Mouse (Mus musculus) brown adipose tissue, adult 24 weeks (tissue): ENCODE data around the gene Yju2. TPM values are rescaled to one million over a fixed set of nuclear protein-coding genes. Genes with fewer than 3 reads are reported as not detected.

Source experiments
- H3K27ac ChIP-seq: fragments of 200-500 bp; replicated peaks from 2 replicates; pipeline ENCODE4 v1.5.1; 2012; ENCODE audit warnings: low read depth, mild to moderate bottlenecking, low read length
- H3K4me1 ChIP-seq: fragments of 200-500 bp; 2 replicates; pipeline ENCODE4 v1.6.1; 2012; ENCODE audit warnings: low read length, mixed read lengths; ENCODE audit not compliant: control insufficient read depth, insufficient read depth, insufficient read length
- H3K4me3 ChIP-seq: fragments of 200-500 bp; 2 replicates; pipeline ENCODE4 v1.5.1; 2012; ENCODE audit warnings: low read depth, mild to moderate bottlenecking, low read length, moderate library complexity; ENCODE audit not compliant: insufficient read depth
- polyA plus RNA-seq: library from polyadenylated mRNA; stranded (reverse); fragments of >200 nt; gene quantifications from 2 replicates; pipeline ENCODE4 v1.2.4, GENCODE M21; 2012; ENCODE audit not compliant: missing spikeins, insufficient read depth, insufficient read length

Gene Yju2
- polyA plus RNA-seq, 1 experiment: 4.6 TPM

DNA sequence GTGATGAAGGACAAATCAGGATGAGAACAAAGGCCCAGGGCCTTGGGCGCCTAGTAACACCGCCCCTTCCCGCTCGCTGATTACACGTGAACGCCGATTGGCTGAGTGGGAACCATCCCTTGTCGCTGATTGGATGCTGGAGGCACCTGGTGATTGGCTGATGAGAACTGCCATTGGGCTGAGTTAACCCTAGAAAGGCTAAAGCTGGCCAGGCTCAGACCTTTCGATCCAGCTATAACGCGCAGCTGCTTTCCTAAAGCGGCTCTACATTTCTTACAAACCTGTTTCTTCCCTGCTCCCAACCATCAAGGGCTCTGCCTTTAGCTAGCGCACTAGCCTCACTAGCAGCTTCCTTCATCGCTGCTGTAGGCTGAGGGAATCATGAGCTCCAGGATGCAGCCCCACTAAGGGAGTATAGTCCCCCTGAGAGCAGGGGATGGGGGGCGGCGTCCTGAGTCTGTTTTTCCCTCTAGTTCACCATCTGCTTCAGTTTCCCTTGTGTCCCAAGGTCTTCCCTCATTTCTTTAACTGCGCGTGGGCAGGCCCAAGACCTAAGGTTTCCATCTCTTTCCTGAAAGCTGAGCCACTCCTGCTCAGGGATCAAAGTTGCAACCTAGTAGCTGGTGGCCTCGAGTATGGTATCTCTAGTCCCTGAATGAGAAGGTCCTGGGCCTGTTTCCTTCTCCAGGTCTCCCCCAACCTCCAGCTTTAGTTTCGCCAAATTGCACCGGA lies 49.6 kb downstream of the Yju2 start:
- Histone ChIP-seq H3K4me3 (peak overlapping the region; percentile 83), H3K27ac (peak overlapping the region; percentile 15)

DNA sequence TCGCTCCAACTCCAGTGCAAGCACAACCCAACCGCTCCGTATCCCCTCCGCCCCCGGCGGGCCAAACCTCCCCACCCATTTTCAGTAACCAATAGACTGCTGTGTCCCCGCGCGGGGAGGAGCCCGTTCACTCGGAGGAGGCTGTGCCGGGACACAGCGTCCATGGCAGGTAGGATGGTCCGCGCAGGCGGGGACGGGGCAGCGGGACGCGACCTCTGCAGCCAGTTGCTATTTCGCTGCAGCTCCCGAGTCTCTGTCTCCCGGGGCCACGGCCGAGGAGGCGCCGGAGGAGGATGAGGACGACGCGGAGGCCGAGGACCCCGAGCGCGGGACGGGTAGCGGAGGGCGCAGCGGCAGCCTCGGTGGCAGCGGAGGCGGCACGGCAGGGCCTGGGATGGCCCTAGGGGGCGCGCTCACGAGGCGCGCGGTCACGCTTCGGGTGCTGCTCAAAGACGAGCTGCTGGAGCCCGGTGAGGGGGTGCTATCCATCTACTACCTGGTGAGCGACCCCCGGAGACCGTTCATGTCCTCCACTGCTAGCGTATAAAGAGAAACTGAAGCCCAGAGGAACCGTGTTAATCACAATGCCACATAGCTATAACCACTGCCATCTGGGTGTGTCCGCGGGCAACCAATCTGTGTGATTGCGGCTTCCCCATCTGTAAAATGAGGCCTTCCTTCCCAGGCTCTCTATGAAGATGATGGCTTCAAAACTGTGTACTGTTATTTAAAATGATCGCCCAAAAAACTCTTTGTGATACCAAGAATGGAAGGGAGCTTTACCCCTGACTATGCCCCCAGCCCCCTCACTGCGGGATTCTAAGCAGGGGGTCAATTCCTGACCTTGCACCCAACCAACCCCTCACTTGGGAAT lies 50.4 kb downstream of the Yju2 start:
- Histone ChIP-seq H3K4me3 (peak overlapping the region; percentile 83), H3K27ac (no peak overlapping the region), H3K4me1 (0 out of 2 replicates have a peak, but pooled peaks cover 3% of the 10 kb centered on the region)

More for the DNA sequence above, 49.6 kb downstream of the Yju2 start:
- 0 out of 2 replicates have a peak, but pooled peaks cover 3% of the 10 kb centered on the region for H3K4me1 ChIP-seq

- Histone ChIP-seq H3K4me1 (0 out of 2 replicates have a peak, but pooled peaks cover 3% of the 10 kb centered on the region), H3K4me3 (peak overlapping the region; percentile 83), H3K27ac (no peak overlapping the region)
Observed at GRCm38 (mm10) chr17:56009962-56010240, 51.0 kb downstream of the Yju2 start.

DNA sequence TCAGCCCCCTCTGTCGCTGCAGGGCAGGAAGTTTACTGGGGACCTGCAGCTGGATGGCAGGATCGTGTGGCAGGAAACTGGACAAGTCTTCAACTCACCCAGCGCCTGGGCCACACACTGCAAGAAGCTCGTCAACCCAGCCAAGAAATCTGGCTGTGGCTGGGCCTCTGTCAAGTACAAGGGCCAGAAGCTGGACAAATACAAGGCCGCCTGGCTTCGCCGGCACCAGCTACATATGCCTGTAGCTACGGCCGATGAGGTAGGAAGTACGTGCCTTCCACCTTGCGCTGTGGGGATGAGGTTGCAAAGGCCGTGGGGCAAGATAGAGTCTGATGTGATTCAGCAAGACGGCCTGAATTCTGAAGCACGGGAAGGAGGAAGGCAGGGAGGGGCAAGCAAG lies 51.4 kb downstream of the Yju2 start:
- Histone ChIP-seq H3K4me1 (0 out of 2 replicates have a peak, but pooled peaks cover 3% of the 10 kb centered on the region), H3K27ac (no peak overlapping the region), H3K4me3 (peak overlapping the region; percentile 83; the same call in 1 of the 2 replicates)

DNA sequence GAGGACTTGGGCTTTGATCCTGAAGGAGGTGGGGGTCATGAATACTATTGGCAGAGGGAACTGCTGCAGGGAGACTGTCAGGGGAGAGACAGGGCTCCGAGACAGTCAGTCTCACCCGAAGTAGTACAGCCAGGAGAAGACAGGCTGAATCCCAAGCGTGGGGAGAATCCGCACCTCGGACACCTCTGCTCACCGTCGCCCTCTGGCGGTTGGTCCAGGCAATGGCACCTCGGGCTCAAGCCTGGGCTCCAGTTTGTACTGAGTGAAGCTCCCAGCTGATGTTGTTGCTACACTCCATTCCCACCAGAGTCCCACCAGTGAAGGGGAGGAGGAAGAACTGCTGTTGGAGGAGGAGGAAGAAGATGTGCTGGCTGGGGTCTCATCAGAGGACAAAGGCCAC lies 51.8 kb downstream of the Yju2 start:
- Histone ChIP-seq H3K4me1 (0 out of 2 replicates have a peak, but pooled peaks cover 3% of the 10 kb centered on the region), H3K27ac (no peak overlapping the region), H3K4me3 (no peak overlapping the region; the same call in 1 of the 2 replicates)

DNA sequence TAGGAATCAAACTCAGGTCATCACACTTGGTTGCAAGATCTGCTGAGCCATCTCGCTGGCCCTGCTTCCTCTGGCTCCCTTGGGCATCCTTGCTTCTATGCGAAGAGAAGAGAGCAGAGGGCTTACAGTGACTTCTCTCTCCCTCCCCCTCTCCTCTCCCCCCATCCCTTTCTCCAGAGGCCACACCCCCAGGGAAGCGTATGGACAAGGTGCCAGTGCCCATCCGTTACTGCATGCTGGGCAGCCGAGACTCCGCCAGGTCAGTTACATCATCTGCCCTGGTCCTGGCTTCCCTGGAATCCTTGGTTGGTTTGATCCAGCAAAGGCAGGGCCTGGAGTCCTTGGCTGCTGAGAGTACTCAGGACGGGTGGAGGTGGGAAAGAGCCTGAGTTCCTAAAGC lies 52.5 kb downstream of the Yju2 start:
- H3K27ac ChIP-seq: no peak overlapping the region
- H3K4me1 ChIP-seq: 0 out of 2 replicates have a peak, but pooled peaks cover 3% of the 10 kb centered on the region
- no peak overlapping the region for H3K4me3 ChIP-seq

- Histone ChIP-seq H3K4me1 (no peaks in the 10 kb centered on the region), H3K4me3 (no peak overlapping the region), H3K27ac (no peak overlapping the region)
Observed at GRCm38 (mm10) chr17:56015293-56015692, 56.4 kb downstream of the Yju2 start.

GRCm38 (mm10) chr17:56016382-56016781 lies 57.5 kb downstream of the Yju2 start:
- peaks cover 3% of the 10 kb centered on the region; the same call in 1 of the 2 replicates for H3K4me1 ChIP-seq
- no peak overlapping the region for H3K4me3 ChIP-seq
- no peak overlapping the region for H3K27ac ChIP-seq

- no peak overlapping the region for H3K27ac ChIP-seq
- H3K4me3 ChIP-seq: no peak overlapping the region
- peaks cover 9% of the 10 kb centered on the region for H3K4me1 ChIP-seq
Observed at GRCm38 (mm10) chr17:56016793-56017785, 58.2 kb downstream of the Yju2 start.

GRCm38 (mm10) chr17:56017848-56018247 lies 58.9 kb downstream of the Yju2 start:
- H3K27ac ChIP-seq: no peak overlapping the region
- no peak overlapping the region for H3K4me3 ChIP-seq
- peaks cover 14% of the 10 kb centered on the region for H3K4me1 ChIP-seq

Other genes starting within 250 kb of the Yju2 start
- gene Pot1b, start 246.5 kb upstream of the Yju2 start, polyA plus RNA-seq: 1.9 and 2.6 TPM in 2 replicates
- gene Adgre4, start 209.1 kb upstream of the Yju2 start, polyA plus RNA-seq: 0.33 and 0.48 TPM in 2 replicates
- gene Zfp119a, start 80.2 kb upstream of the Yju2 start, polyA plus RNA-seq: 1.5 and 1.7 TPM in 2 replicates
- 4.2 and 6.4 TPM in 2 replicates for gene Zfp959, start 67.0 kb upstream of the Yju2 start, polyA plus RNA-seq
- gene Zfp119b, start 9.6 kb upstream of the Yju2 start, polyA plus RNA-seq: 1.3 and 3.3 TPM in 2 replicates
- gene Ebi3, start 6.5 kb upstream of the Yju2 start, polyA plus RNA-seq: 0.91 and 2.3 TPM in 2 replicates
- not detected in 2 replicates for gene Shd, start 11.4 kb downstream of the Yju2 start, polyA plus RNA-seq
- 0.59 TPM in 1 of 2 replicates, not detected in the other for gene Fsd1, start 27.4 kb downstream of the Yju2 start, polyA plus RNA-seq
- gene Stap2, start 46.5 kb downstream of the Yju2 start, polyA plus RNA-seq: 7.5 and 10.4 TPM in 2 replicates
- gene Mpnd, start 46.6 kb downstream of the Yju2 start, polyA plus RNA-seq: 43.2 and 52.6 TPM in 2 replicates
- gene Sh3gl1, start 77.5 kb downstream of the Yju2 start, polyA plus RNA-seq: 14.0 and 16.1 TPM in 2 replicates
- 0.99 and 2.7 TPM in 2 replicates for gene Chaf1a, start 81.3 kb downstream of the Yju2 start, polyA plus RNA-seq
- 41.1 and 69.6 TPM in 2 replicates for gene Ubxn6, start 115.9 kb downstream of the Yju2 start, polyA plus RNA-seq
- 17.6 and 19.3 TPM in 2 replicates for gene Hdgfl2, start 120.5 kb downstream of the Yju2 start, polyA plus RNA-seq
- gene Plin4, start 150.7 kb downstream of the Yju2 start, polyA plus RNA-seq: 195 and 205 TPM in 2 replicates
- gene Plin5, start 158.5 kb downstream of the Yju2 start, polyA plus RNA-seq: 138 and 171 TPM in 2 replicates
- 61.5 and 101 TPM in 2 replicates for gene Lrg1, start 162.9 kb downstream of the Yju2 start, polyA plus RNA-seq
- gene Sema6b, start 181.2 kb downstream of the Yju2 start, polyA plus RNA-seq: 1.9 and 5.0 TPM in 2 replicates
- gene Tnfaip8l1, start 203.4 kb downstream of the Yju2 start, polyA plus RNA-seq: 0.36 and 1.4 TPM in 2 replicates
- gene Mydgf, start 224.8 kb downstream of the Yju2 start, polyA plus RNA-seq: 30.8 and 30.9 TPM in 2 replicates